Mouse (Mus musculus): Measurements from ENCODE around the gene Me1. TPM values are rescaled to one million over a fixed set of nuclear protein-coding genes. Genes with fewer than 3 reads are reported as not detected.
A peak's percentile ranks its signal among the peaks of the same experiment; 100 is the strongest.

Me1 gene
- polyA plus RNA-seq, 1 experiment = 62.8 TPM

DNA sequence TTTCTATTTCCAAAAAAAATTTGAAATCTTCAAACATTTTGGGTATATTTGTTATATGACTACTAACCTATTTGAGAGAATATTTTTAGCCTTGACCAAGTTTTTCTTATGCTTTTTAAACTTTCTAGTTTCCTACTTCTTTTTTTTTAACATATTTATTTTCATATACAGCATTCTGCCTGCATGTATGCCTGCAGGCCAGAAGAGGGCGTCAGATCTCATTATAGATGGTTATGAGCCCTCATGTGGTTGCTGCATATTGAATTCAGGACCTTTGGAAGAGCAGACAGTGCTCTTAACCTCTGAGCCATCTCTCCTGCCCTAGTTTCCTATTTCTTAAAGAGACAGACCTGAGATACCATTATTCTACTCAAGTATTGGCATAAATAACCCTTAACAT is 48.9 kb downstream of the Me1 start:
- no peak for TF ChIP-seq POLR2A (IDR thresholded peaks at IDR 0.05; ENCODE audit: borderline replicate concordance, extremely low read depth, low read depth, low read length)
- no peak for TF ChIP-seq CTCF (IDR thresholded peaks at IDR 0.05; ENCODE audit: insufficient read depth, low read length)
- H3K4me3 ChIP-seq (replicated peaks; ENCODE audit: extremely low read depth, low read depth, low read length) = no peak overlapping the region
- WGBS = 20% methylated on average over 1 of the region's 1 CpGs
- no peak for DNase-seq
- peaks cover 4% of the 10 kb centered on the region for H3K4me1 ChIP-seq (ENCODE audit: control insufficient read depth, insufficient read depth, low read length)

DNA sequence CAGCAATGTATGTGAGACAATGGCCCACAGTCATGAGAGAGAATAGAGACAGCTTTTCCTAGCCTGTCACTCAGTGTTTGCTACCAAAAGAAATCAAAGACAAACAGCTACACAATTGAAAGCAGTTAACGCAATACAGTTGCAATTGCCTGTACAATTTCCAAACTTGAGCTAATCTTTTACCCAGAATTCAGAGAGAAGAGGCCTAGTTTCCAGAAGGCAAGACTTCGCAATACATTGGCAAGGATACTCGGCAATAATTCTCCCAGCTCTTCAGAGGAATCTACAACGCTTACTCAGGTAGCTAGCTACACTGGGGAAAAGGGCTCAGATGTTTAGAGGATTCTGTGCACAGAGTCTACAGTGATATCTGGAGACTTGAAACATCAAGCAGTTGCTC is 52.3 kb downstream of the Me1 start:
- 70% methylated on average over 4 of the region's 4 CpGs for WGBS
- H3K4me3 ChIP-seq (replicated peaks; ENCODE audit: extremely low read depth, low read depth, low read length) = no peak overlapping the region
- DNase-seq = no peak
- TF ChIP-seq POLR2A (IDR thresholded peaks at IDR 0.05; ENCODE audit: borderline replicate concordance, extremely low read depth, low read depth, low read length) (no peak), CTCF (IDR thresholded peaks at IDR 0.05; ENCODE audit: insufficient read depth, low read length) (no peak)
- H3K4me1 ChIP-seq (ENCODE audit: control insufficient read depth, insufficient read depth, low read length) = peaks cover 4% of the 10 kb centered on the region

- TF ChIP-seq CTCF (IDR thresholded peaks at IDR 0.05; ENCODE audit: insufficient read depth, low read length) (no peak), POLR2A (IDR thresholded peaks at IDR 0.05; ENCODE audit: borderline replicate concordance, extremely low read depth, low read depth, low read length) (no peak)
- DNase-seq = no peak
- no peak overlapping the region for H3K4me3 ChIP-seq (replicated peaks; ENCODE audit: extremely low read depth, low read depth, low read length)
- no peaks in the 10 kb centered on the region; the same call in 1 of the 2 replicates for H3K4me1 ChIP-seq (ENCODE audit: control insufficient read depth, insufficient read depth, low read length)
- 32% methylated on average over 6 of the region's 6 CpGs for WGBS
These were observed 57.0 kb downstream of the Me1 start for GRCm38 (mm10) chr9:86638771-86639170.

GRCm38 (mm10) chr9:86631153-86631552 is 64.6 kb downstream of the Me1 start:
- Histone ChIP-seq H3K4me1 (ENCODE audit: control insufficient read depth, insufficient read depth, low read length) (peaks cover 4% of the 10 kb centered on the region; the same call in 1 of the 2 replicates), H3K4me3 (replicated peaks; ENCODE audit: extremely low read depth, low read depth, low read length) (peak overlapping the region; percentile 60)
- 40% methylated on average over 7 of the region's 7 CpGs for WGBS
- DNase-seq = no peak
- TF ChIP-seq CTCF (IDR thresholded peaks at IDR 0.05; ENCODE audit: insufficient read depth, low read length) (no peak), POLR2A (IDR thresholded peaks at IDR 0.05; ENCODE audit: borderline replicate concordance, extremely low read depth, low read depth, low read length) (no peak)

GRCm38 (mm10) chr9:86630352-86630931 is 65.3 kb downstream of the Me1 start:
- TF ChIP-seq CTCF (IDR thresholded peaks at IDR 0.05; ENCODE audit: insufficient read depth, low read length) (no peak), POLR2A (IDR thresholded peaks at IDR 0.05; ENCODE audit: borderline replicate concordance, extremely low read depth, low read depth, low read length) (no peak)
- no peak for DNase-seq
- 80% methylated on average over 5 of the region's 5 CpGs for WGBS
- peaks cover 4% of the 10 kb centered on the region; the same call in 1 of the 2 replicates for H3K4me1 ChIP-seq (ENCODE audit: control insufficient read depth, insufficient read depth, low read length)
- no peak overlapping the region for H3K4me3 ChIP-seq (replicated peaks; ENCODE audit: extremely low read depth, low read depth, low read length)

- Histone ChIP-seq H3K4me1 (ENCODE audit: control insufficient read depth, insufficient read depth, low read length) (peaks cover 4% of the 10 kb centered on the region; the same call in 1 of the 2 replicates), H3K4me3 (replicated peaks; ENCODE audit: extremely low read depth, low read depth, low read length) (no peak overlapping the region)
- DNase-seq = no peak
- 79% methylated on average over 6 of the region's 6 CpGs for WGBS
- TF ChIP-seq CTCF (IDR thresholded peaks at IDR 0.05; ENCODE audit: insufficient read depth, low read length) = no peak
- TF ChIP-seq POLR2A (IDR thresholded peaks at IDR 0.05; ENCODE audit: borderline replicate concordance, extremely low read depth, low read depth, low read length) = no peak
These were observed 66.4 kb downstream of the Me1 start for GRCm38 (mm10) chr9:86629379-86629778.

DNA sequence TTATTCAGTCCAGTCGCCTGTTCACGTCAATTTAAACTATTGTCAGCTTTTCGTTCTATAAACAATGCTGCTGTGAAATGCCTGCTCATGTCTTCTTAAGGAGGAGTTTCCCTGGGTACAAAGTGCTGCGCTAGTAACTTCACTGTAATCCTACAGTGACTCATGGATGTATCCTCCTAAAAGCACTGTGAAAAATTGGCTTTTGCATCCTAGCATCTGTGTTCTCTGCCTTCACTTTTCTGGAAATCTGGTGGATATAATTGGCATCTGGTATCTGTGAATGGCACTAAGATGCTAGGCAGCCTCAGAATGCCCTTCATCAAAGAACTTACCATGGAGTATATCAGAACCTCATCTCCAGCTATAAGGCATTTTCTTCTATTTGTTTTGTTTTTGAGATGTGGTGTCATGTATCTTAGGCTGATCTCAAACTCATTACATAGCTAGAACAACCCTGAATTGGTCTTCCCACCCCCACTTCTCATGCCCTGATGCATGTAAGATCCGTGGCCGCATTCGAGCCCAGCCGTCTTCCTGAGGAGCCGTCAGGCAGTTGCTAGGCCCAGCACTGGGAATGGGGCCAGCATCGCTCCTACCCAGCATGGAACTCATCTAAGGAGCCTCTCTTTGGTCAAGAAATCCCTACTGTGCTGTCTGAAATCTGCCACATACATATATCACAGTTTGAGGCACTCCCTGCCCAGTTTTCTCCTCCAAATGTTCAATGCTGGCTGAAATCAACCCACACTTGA is 67.8 kb downstream of the Me1 start:
- no peak overlapping the region for H3K4me3 ChIP-seq (replicated peaks; ENCODE audit: extremely low read depth, low read depth, low read length)
- TF ChIP-seq CTCF (IDR thresholded peaks at IDR 0.05; ENCODE audit: insufficient read depth, low read length) (no peak), POLR2A (IDR thresholded peaks at IDR 0.05; ENCODE audit: borderline replicate concordance, extremely low read depth, low read depth, low read length) (no peak)
- WGBS = 85% methylated on average over 10 of the region's 10 CpGs
- peaks cover 4% of the 10 kb centered on the region; the same call in 1 of the 2 replicates for H3K4me1 ChIP-seq (ENCODE audit: control insufficient read depth, insufficient read depth, low read length)
- no peak for DNase-seq

- Histone ChIP-seq H3K4me3 (replicated peaks; ENCODE audit: extremely low read depth, low read depth, low read length) (no peak overlapping the region), H3K4me1 (ENCODE audit: control insufficient read depth, insufficient read depth, low read length) (peaks cover 4% of the 10 kb centered on the region; the same call in 1 of the 2 replicates)
- WGBS = 84% methylated on average over 3 of the region's 3 CpGs
- no peak for DNase-seq
- TF ChIP-seq POLR2A (IDR thresholded peaks at IDR 0.05; ENCODE audit: borderline replicate concordance, extremely low read depth, low read depth, low read length) = no peak
- TF ChIP-seq CTCF (IDR thresholded peaks at IDR 0.05; ENCODE audit: insufficient read depth, low read length) = no peak
These were observed 68.8 kb downstream of the Me1 start for GRCm38 (mm10) chr9:86626906-86627305.

GRCm38 (mm10) chr9:86624781-86625180 is 71.0 kb downstream of the Me1 start:
- no peak overlapping the region for H3K4me3 ChIP-seq (replicated peaks; ENCODE audit: extremely low read depth, low read depth, low read length)
- WGBS = 88% methylated on average over 6 of the region's 6 CpGs
- no peaks in the 10 kb centered on the region for H3K4me1 ChIP-seq (ENCODE audit: control insufficient read depth, insufficient read depth, low read length)
- TF ChIP-seq POLR2A (IDR thresholded peaks at IDR 0.05; ENCODE audit: borderline replicate concordance, extremely low read depth, low read depth, low read length) (no peak), CTCF (IDR thresholded peaks at IDR 0.05; ENCODE audit: insufficient read depth, low read length) (no peak)
- no peak for DNase-seq

DNA sequence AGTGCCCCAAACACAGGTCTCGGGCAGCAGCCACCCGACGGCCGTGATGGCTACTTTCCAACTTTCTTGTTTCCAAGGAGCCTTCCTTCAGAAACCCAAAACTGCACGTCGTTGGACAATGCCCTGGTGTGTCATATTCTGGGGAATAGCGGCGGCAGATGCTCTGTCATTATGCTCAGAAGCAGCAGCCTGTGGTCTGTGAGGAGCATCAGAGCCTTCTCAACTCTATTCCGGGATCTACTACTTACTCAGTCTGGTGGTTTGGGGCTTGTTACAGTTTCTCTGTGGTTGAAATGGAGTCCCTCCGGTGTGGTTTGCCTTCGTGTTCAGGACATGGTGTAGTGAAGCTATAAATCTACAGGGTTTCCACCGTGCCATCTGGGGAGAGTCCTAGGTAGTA is 71.7 kb downstream of the Me1 start:
- 68% methylated on average over 12 of the region's 12 CpGs for WGBS

More for the DNA sequence above, 71.7 kb downstream of the Me1 start:
- TF ChIP-seq POLR2A (IDR thresholded peaks at IDR 0.05; ENCODE audit: borderline replicate concordance, extremely low read depth, low read depth, low read length) = no peak
- TF ChIP-seq CTCF (IDR thresholded peaks at IDR 0.05; ENCODE audit: insufficient read depth, low read length) = no peak
- Histone ChIP-seq H3K4me1 (ENCODE audit: control insufficient read depth, insufficient read depth, low read length) (no peaks in the 10 kb centered on the region), H3K4me3 (replicated peaks; ENCODE audit: extremely low read depth, low read depth, low read length) (no peak overlapping the region)
- DNase-seq = no peak
